In the genomic region with DNA sequence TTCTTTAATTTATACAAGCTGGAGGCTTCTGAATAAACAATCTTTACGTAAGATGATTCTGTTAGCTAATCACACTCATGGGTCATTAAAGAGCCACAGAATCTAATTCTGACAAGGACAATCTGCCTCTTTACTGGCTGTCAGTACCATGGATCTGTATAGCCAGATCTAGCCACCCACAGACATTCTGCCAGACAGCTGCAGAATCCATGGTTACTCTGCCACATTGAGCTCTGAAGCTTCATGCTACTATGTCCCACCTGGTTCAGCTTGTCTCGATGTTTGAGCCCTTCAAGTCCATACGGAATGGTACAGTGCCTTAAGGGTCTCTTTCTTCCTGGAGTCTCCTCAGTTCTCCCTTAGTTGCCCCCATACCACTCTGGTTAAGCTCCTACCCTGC, we compare ENCODE assay signal across 15 mouse cellular contexts.
"Had no signal": no experiment of that assay in that cellular context is flagged by ENCODE, and none has a peak within 500 bp of the region (broad histone marks: within the 10 kb centered on the region; RNA-seq: fewer than 3 reads in every experiment).

No protein-coding gene starts in this region.

- H3K36me3 ChIP-seq: limb, embryonic 15.5 days; liver, embryonic 12.5 days; midbrain, embryonic 10.5 days; neural tube, embryonic 15.5 days had no signal

- H3K27ac ChIP-seq: kidney, postnatal 0 days; limb, embryonic 15.5 days; liver, embryonic 12.5 days; midbrain, embryonic 10.5 days; neural tube, embryonic 15.5 days had no signal

- DNase-seq: kidney, adult 11 months; kidney, adult 9 months; kidney, postnatal 36 days; lung, embryonic 14.5 days; lung, postnatal 10 days; lung, postnatal 4 days; midbrain, embryonic 14.5 days; right cerebral cortex, postnatal 4 days; thymus, postnatal 14 days had no signal

- H3K4me1 ChIP-seq: limb, embryonic 15.5 days; liver, embryonic 12.5 days; midbrain, embryonic 10.5 days; neural tube, embryonic 15.5 days had no signal

- H3K4me3 ChIP-seq: limb, embryonic 15.5 days; liver, embryonic 12.5 days; midbrain, embryonic 10.5 days; myocyte; neural tube, embryonic 15.5 days had no signal

- ATAC-seq: liver, embryonic 12.5 days had no signal

- H3K9me3 ChIP-seq: limb, embryonic 15.5 days; liver, embryonic 12.5 days; midbrain, embryonic 10.5 days; neural tube, embryonic 15.5 days had no signal

- H3K27me3 ChIP-seq: limb, embryonic 15.5 days; liver, embryonic 12.5 days; neural tube, embryonic 15.5 days had no signal
